Mouse (Mus musculus) G1E (cell line): ENCODE measurements around the gene Mfsd4b3. TPM values are rescaled to one million over a fixed set of nuclear protein-coding genes. Genes with fewer than 3 reads are reported as not detected.
"Not testable (repeated sequence)": the region's sequence is repeated elsewhere in the genome, so short reads cannot be mapped to it uniquely, and the experiment has no call there.

ENCODE experiments used
- ATAC-seq: 2 replicates; pipeline ENCODE4 v1.8.0; 2016; ENCODE audit warnings: mild to moderate bottlenecking; ENCODE audit not compliant: insufficient number of reproducible peaks, poor library complexity, low FRiP score, severe bottlenecking; ENCODE audit errors: extremely low read depth
- DNase-seq: peaks from one replicate; pipeline ENCODE4 v3.0.0; 2012; ENCODE audit warnings: low spot score
- H3K27me3 ChIP-seq: 2 replicates; pipeline ENCODE4 v1.6.1; 2012; ENCODE audit warnings: mild to moderate bottlenecking, low read length, inconsistent platforms; ENCODE audit not compliant: insufficient read depth
- H3K36me3 ChIP-seq: replicated peaks from 2 replicates; pipeline ENCODE3; 2012; ENCODE audit warnings: mild to moderate bottlenecking, inconsistent platforms
- H3K4me1 ChIP-seq: 2 replicates; pipeline ENCODE4 v1.6.1; 2012; ENCODE audit warnings: low read depth, low read length, inconsistent platforms, mixed read lengths; ENCODE audit not compliant: insufficient read depth
- H3K4me3 ChIP-seq: 2 replicates; pipeline ENCODE4 v1.5.1; 2012; ENCODE audit warnings: low read depth, mild to moderate bottlenecking, inconsistent platforms, low read length, moderate library complexity, mixed read lengths
- H3K9me3 ChIP-seq: replicated peaks from 2 replicates; pipeline ENCODE4 v1.6.1; 2012; ENCODE audit warnings: inconsistent platforms
- CTCF ChIP-seq: IDR thresholded peaks from 2 replicates; pipeline ENCODE4 v1.5.1; 2012; ENCODE audit warnings: low read depth, low read length, inconsistent platforms, mixed read lengths
- GATA1 ChIP-seq: IDR thresholded peaks from 2 replicates; pipeline ENCODE4 v1.6.1; 2012; ENCODE audit warnings: borderline replicate concordance, low read length, inconsistent platforms, mixed read lengths
- GATA2 ChIP-seq: IDR thresholded peaks from 2 replicates; pipeline ENCODE4 v1.6.1; 2012; ENCODE audit warnings: low read depth, low read length, inconsistent platforms, borderline replicate concordance
- POLR2AphosphoS5 ChIP-seq: IDR thresholded peaks from 2 replicates; pipeline ENCODE4 v1.6.1; 2012; ENCODE audit warnings: low read depth, low read length, inconsistent platforms; ENCODE audit not compliant: insufficient replicate concordance
- TAL1 ChIP-seq: conservative IDR thresholded peaks from 2 replicates; pipeline ENCODE4 v1.6.1; 2012; ENCODE audit warnings: low read depth, low read length, inconsistent platforms, mixed read lengths
- polyA plus RNA-seq: library from polyadenylated mRNA; stranded (reverse); fragments of >175 nt; gene quantifications from 2 replicates; pipeline ENCODE4 v1.2.3, GENCODE M21; 2012
- total RNA-seq, 2 experiments: library from RNA; stranded (forward) in 1 of 2; stranded (reverse) in 1 of 2; fragments of 200-1000 nt in 1 of 2; fragments of >200 nt in 1 of 2; fragmentation: Nextera tagmentation in 1 of 2; gene quantifications; 2 replicates each; pipeline ENCODE4 v1.2.3; 2014 to 2017

The Mfsd4b3 gene
- total and polyA plus RNA-seq, 3 experiments: 0.16 TPM; not detected in 2

- DNase-seq (peak; percentile 27), ATAC-seq (no peak)
- H3K9me3 ChIP-seq: no peaks in the 10 kb centered on the region
- H3K36me3 ChIP-seq: no peaks in the 10 kb centered on the region
- H3K4me3 ChIP-seq: no peak overlapping the region
- TF ChIP-seq TAL1 (peak; percentile 20; the same call in 1 of the 2 replicates), CTCF (no peak)
- peaks cover 9% of the 10 kb centered on the region for H3K27me3 ChIP-seq
- peaks cover 21% of the 10 kb centered on the region for H3K4me1 ChIP-seq
Observed at GRCm38 (mm10) chr10:39961906-39962305, 2.0 kb upstream of the Mfsd4b3 start.

- DNase-seq: no peak
- no peaks in the 10 kb centered on the region for H3K36me3 ChIP-seq
- H3K9me3 ChIP-seq: no peaks in the 10 kb centered on the region
- no peak for TF ChIP-seq GATA1
- no peak for TF ChIP-seq POLR2AphosphoS5
- no peak for TF ChIP-seq CTCF
- no peak for TF ChIP-seq GATA2
- no peak for TF ChIP-seq TAL1
- peaks cover 9% of the 10 kb centered on the region for H3K27me3 ChIP-seq
- no peak for ATAC-seq
- H3K4me1 ChIP-seq: peaks cover 21% of the 10 kb centered on the region
- H3K4me3 ChIP-seq: no peak overlapping the region; the same call in 1 of the 2 replicates
Observed at GRCm38 (mm10) chr10:39960441-39960822, 479 bp upstream of the Mfsd4b3 start.

DNA sequence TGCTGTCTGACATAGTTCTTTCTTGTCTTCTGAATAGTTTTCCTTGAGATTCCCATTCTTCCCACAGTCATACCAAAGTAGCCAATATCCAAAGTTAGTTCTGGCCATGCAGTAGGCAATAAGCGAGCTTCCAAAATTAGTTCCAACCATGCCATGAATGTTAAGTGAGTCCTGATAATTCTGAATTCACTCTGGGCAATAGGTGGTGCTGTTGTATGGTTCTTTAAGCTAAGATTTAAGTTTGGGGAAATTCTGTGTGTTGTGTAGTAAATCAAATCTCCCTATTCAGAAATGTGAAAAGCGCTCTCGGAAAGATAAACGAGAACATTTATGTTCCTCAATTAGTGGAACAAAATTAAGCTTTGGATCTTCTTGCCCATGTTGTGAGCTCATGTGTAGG lies 1.7 kb downstream of the Mfsd4b3 start:
- DNase-seq (no peak), ATAC-seq (no peak)
- H3K4me3 ChIP-seq: no peak overlapping the region

DNA sequence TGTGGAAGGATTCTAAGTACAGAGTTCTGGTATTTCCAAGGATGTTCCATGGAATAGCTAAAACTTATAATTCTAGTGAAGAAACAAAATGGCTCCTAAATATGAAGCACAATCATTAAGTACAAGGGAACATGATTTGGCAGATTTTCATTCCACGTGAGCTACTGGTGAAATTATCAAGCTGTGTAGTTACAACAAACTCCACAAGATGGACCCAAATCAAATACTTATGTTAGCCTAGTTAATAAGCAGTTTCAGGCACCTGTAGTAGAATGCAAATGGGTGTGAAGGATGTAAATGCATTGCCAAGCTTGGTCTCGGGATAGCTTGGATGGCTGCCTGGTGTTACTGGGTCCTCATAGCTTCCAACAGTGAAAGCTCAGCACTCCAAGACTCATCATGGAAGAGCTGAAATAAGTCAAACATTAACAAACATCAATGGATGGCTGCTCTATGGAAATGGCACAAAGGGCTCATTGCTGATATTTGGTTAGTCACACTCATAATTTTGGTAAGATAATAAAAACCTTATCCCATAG lies 3.5 kb downstream of the Mfsd4b3 start:
- no peak for TF ChIP-seq GATA1
- no peak for TF ChIP-seq CTCF
- TF ChIP-seq GATA2: no peak
- no peak for TF ChIP-seq POLR2AphosphoS5
- no peak for TF ChIP-seq TAL1
- Histone ChIP-seq H3K36me3 (no peaks in the 10 kb centered on the region), H3K4me1 (peaks cover 15% of the 10 kb centered on the region), H3K9me3 (no peaks in the 10 kb centered on the region), H3K27me3 (peaks cover 9% of the 10 kb centered on the region), H3K4me3 (no peak overlapping the region)
- no peak for ATAC-seq
- no peak for DNase-seq

More for the DNA sequence above, 1.7 kb downstream of the Mfsd4b3 start:
- Histone ChIP-seq H3K9me3 (no peaks in the 10 kb centered on the region), H3K4me1 (peaks cover 21% of the 10 kb centered on the region), H3K27me3 (peaks cover 4% of the 10 kb centered on the region), H3K36me3 (no peaks in the 10 kb centered on the region)
- TF ChIP-seq CTCF (no peak), GATA2 (no peak), GATA1 (no peak), TAL1 (no peak), POLR2AphosphoS5 (no peak)

GRCm38 (mm10) chr10:39955163-39955562 lies 4.8 kb downstream of the Mfsd4b3 start:
- TF ChIP-seq GATA2 (no peak), GATA1 (no peak), TAL1 (no peak), CTCF (no peak), POLR2AphosphoS5 (no peak)
- H3K27me3 ChIP-seq: peaks cover 9% of the 10 kb centered on the region
- H3K36me3 ChIP-seq: no peaks in the 10 kb centered on the region
- H3K4me3 ChIP-seq: no peak overlapping the region
- H3K4me1 ChIP-seq: peaks cover 8% of the 10 kb centered on the region
- no peak for DNase-seq
- H3K9me3 ChIP-seq: no peaks in the 10 kb centered on the region
- ATAC-seq: no peak

DNA sequence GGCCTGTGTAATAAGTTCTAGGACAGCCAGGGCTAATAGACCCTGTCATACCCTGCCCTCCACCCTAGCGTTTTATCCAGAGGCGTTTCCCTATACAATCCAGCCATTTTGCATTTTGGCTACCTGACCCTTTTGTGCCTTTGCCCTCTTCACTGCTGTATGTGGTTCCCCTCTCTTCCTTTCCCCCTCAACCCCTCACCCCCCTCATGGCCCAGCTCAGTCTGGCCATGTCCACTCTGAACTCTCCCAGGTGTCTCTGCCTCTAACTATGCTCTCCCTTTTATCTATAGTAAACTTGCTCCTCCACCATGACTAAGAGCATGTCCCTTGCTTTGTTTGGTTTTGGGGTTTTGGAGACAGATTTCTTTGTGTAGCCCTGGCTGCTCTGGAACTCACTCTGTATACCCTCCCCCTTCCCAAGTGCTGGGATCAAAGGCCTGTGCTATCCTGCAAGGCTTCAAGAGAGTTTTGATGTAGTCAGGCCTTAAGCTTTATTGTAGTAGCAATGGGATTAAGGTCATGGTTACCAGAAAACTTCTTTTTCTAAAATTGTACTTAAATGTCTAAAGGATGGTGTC lies 10.5 kb downstream of the Mfsd4b3 start:
- Histone ChIP-seq H3K9me3 (no peaks in the 10 kb centered on the region), H3K4me1 (peaks cover 3% of the 10 kb centered on the region; the same call in 1 of the 2 replicates), H3K36me3 (no peaks in the 10 kb centered on the region), H3K27me3 (peaks cover 7% of the 10 kb centered on the region; the same call in 1 of the 2 replicates), H3K4me3 (no peak overlapping the region)
- TF ChIP-seq GATA2: no peak
- ATAC-seq: no peak
- DNase-seq: no peak

DNA sequence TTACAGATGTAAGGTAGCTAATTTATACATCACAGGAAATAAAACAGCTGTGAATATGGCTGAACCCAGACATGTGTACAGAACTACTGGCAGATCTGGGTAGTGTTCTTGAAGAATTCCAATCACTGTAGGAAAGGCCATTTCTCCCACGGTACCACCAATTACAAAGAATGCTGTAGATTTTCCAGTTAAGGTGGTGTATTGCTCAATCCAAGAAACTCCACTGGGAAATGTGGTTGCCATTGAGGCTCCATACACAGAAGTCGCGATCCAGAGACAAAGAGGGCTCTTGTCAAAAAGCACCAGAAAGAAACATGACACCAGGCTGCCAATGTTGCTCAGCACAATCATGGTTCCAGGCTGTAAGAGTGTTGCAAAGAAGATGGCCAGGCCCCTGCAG lies 12.8 kb downstream of the Mfsd4b3 start:
- not testable (repeated sequence) for H3K4me3 ChIP-seq, H3K27me3 ChIP-seq, H3K36me3 ChIP-seq, H3K9me3 ChIP-seq, ATAC-seq, DNase-seq, H3K4me1 ChIP-seq
